Mouse (Mus musculus) lung, adult 2 months (tissue): ENCODE measurements around the gene Tbx1.

ENCODE experiments used
- CTCF ChIP-seq: fragments of 200-500 bp; IDR thresholded peaks from 2 replicates; pipeline ENCODE4 v1.5.1; 2011; ENCODE audit warnings: mild to moderate bottlenecking, low read length, control low read depth; ENCODE audit not compliant: insufficient read depth
- POLR2A ChIP-seq: fragments of 200-500 bp; IDR thresholded peaks from 2 replicates; pipeline ENCODE4 v1.6.1; 2011; ENCODE audit warnings: low read depth, mild to moderate bottlenecking, control low read depth, low read length, borderline replicate concordance; ENCODE audit errors: extremely low read depth

GRCm38 (mm10) chr16:18638396-18638795 lies 47.9 kb upstream of the Tbx1 start:
- TF ChIP-seq CTCF (no peak), POLR2A (no peak)
